ENCODE assay signal across 8 mouse cellular contexts in genomic region chr11:119040600-119041324, GRCm38 (mm10). TPM values are rescaled to one million over a fixed set of nuclear protein-coding genes. Genes with fewer than 3 reads are reported as not detected.
DNase-seq lines count a peak whose midpoint lies in the region; ATAC-seq and TF ChIP-seq lines count a peak whose summit lies in the region.

Gene Cbx8, minus strand, starts transcription at chr11:119040969.

- ATAC-seq in cerebellum, adult (ENCODE audit: insufficient number of reproducible peaks, low FRiP score, low TSS enrichment): peak; percentile 80; the same call in 1 of the 2 replicates
- peak; percentile 91 for ATAC-seq in forebrain, embryonic 13.5 days
- ATAC-seq in neural tube, embryonic 15.5 days (ENCODE audit: low FRiP score): peak; percentile 93

- under 1% methylated on average over 50 of the region's 63 CpGs for WGBS in forebrain, embryonic 13.5 days
- WGBS in neural tube, embryonic 15.5 days: under 1% methylated on average over 51 of the region's 63 CpGs

- no peak for TF ChIP-seq POLR2A in ES-Bruce4 (IDR thresholded peaks at IDR 0.05; ENCODE audit: insufficient read depth, low read length)

- TF ChIP-seq EP300 in ES-Bruce4 (IDR thresholded peaks at IDR 0.05; ENCODE audit: insufficient read depth, low read depth, low read length): no peak

- no peaks in the 10 kb centered on the region for H3K4me1 ChIP-seq in ES-Bruce4 (ENCODE audit: control insufficient read depth, insufficient read depth, low read length)
- H3K4me1 ChIP-seq in forebrain, embryonic 13.5 days: peaks cover 76% of the 10 kb centered on the region
- peaks cover 71% of the 10 kb centered on the region for H3K4me1 ChIP-seq in neural tube, embryonic 15.5 days

- H3K9ac ChIP-seq in ES-Bruce4 (ENCODE audit: low read depth, poor library complexity, severe bottlenecking): peak within 1 kb of the TSS; percentile 36; the same call in 1 of the 2 replicates
- peak within 1 kb of the TSS; percentile 94 for H3K9ac ChIP-seq in forebrain, embryonic 13.5 days
- H3K9ac ChIP-seq in neural tube, embryonic 15.5 days (replicated peaks): peak within 1 kb of the TSS; percentile 82

- no peak within 1 kb of the TSS for H3K27ac ChIP-seq in ES-Bruce4 (ENCODE audit: insufficient read depth, low read length)
- peak within 1 kb of the TSS; percentile 88 for H3K27ac ChIP-seq in forebrain, embryonic 13.5 days
- H3K27ac ChIP-seq in neural tube, embryonic 15.5 days (replicated peaks): peak within 1 kb of the TSS; percentile 94

- TF ChIP-seq CTCF in ES-Bruce4 (IDR thresholded peaks at IDR 0.05; ENCODE audit: low read depth, low read length): no peak

- DNase-seq in heart, postnatal 14 days: peak; percentile 99
- DNase-seq in layer of hippocampus, adult 11-12 months (ENCODE audit: low spot score): peak; percentile 99
- peak; percentile 99 for DNase-seq in lung, adult 18-20 months
- peak; percentile 99 for DNase-seq in testis, postnatal 14 days (ENCODE audit: low spot score)

- no peaks in the 10 kb centered on the region for H3K9me3 ChIP-seq in ES-Bruce4 (replicated peaks; ENCODE audit: control insufficient read depth, insufficient read depth, low read length, poor library complexity, severe bottlenecking)
- no peaks in the 10 kb centered on the region for H3K9me3 ChIP-seq in forebrain, embryonic 13.5 days (replicated peaks)
- H3K9me3 ChIP-seq in neural tube, embryonic 15.5 days (replicated peaks): no peaks in the 10 kb centered on the region

- H3K36me3 ChIP-seq in ES-Bruce4 (ENCODE audit: control insufficient read depth, insufficient read depth, low read length, poor library complexity, severe bottlenecking): no peaks in the 10 kb centered on the region
- H3K36me3 ChIP-seq in forebrain, embryonic 13.5 days (ENCODE audit: poor library complexity, severe bottlenecking): peaks cover 10% of the 10 kb centered on the region
- peaks cover 8% of the 10 kb centered on the region for H3K36me3 ChIP-seq in neural tube, embryonic 15.5 days

- H3K4me2 ChIP-seq in forebrain, embryonic 13.5 days: peak within 1 kb of the TSS; percentile 94
- H3K4me2 ChIP-seq in neural tube, embryonic 15.5 days: peak within 1 kb of the TSS; percentile 86

- H3K4me3 ChIP-seq in ES-Bruce4 (ENCODE audit: low read depth, low read length): peak within 1 kb of the TSS; percentile 75
- H3K4me3 ChIP-seq in forebrain, embryonic 13.5 days: peak within 1 kb of the TSS; percentile 75
- peak within 1 kb of the TSS; percentile 79 for H3K4me3 ChIP-seq in neural tube, embryonic 15.5 days (replicated peaks)

- intact Hi-C loops in heart, postnatal 14 days (cut with DNase I): no loop called here

- H3K27me3 ChIP-seq in ES-Bruce4 (ENCODE audit: control insufficient read depth, insufficient read depth, low read length, poor library complexity, severe bottlenecking): peaks cover 36% of the 10 kb centered on the region
- H3K27me3 ChIP-seq in forebrain, embryonic 13.5 days: peaks cover 83% of the 10 kb centered on the region
- H3K27me3 ChIP-seq in neural tube, embryonic 15.5 days (replicated peaks): peaks cover 78% of the 10 kb centered on the region

RNA-seq across cellular contexts. Expression of gene Cbx8, which starts in this region (rescaled TPM):
- polyA plus RNA-seq in ES-Bruce4 (2011; ENCODE audit: insufficient read depth, insufficient read length, low read depth, missing spikeins): 0.75 and 1.7 TPM in 2 replicates
- polyA plus RNA-seq in forebrain, embryonic 13.5 days (2015; fragmentation: Nextera tagmentation; extraction: Ambion mirVana): 9.8 and 12.3 TPM in 2 replicates
- total RNA-seq in heart, postnatal 14 days (2021): 1 to 10 TPM; 6.0 to 6.1 TPM
- 7.2 and 7.3 TPM in 2 replicates for polyA plus RNA-seq in neural tube, embryonic 15.5 days (2015; fragmentation: Nextera tagmentation; extraction: Ambion mirVana)

Comparison
In these comparisons a context has a peak if more than half of its experiments do, and no peak if none do; other contexts are left out.
1. H3K9ac ChIP-seq: peak in every context shown above with its lines; median percentile 94 in forebrain, embryonic 13.5 days; 82 in neural tube, embryonic 15.5 days; 36 in ES-Bruce4.